Mouse (Mus musculus) C2C12 (cell line): ENCODE results near the gene Pnma1. TPM values are rescaled to one million over a fixed set of nuclear protein-coding genes. Genes with fewer than 3 reads are reported as not detected.

Experiments used
- H3K27me3 ChIP-seq: one replicate; pipeline ENCODE4 v1.6.1; 2011; ENCODE audit not compliant: control insufficient read depth, insufficient read depth, insufficient read length
- H3K36me3 ChIP-seq: one replicate; pipeline ENCODE4 v1.6.1; 2011; ENCODE audit not compliant: control insufficient read depth, insufficient read depth
- H3K4me3 ChIP-seq: one replicate; pipeline ENCODE4 v1.5.1; 2011; ENCODE audit warnings: mild to moderate bottlenecking, control low read depth; ENCODE audit not compliant: poor library complexity, insufficient read depth, severe bottlenecking
- H3K79me2 ChIP-seq: one replicate; pipeline ENCODE4 v1.6.1; 2011; ENCODE audit not compliant: control insufficient read depth, insufficient read depth
- H3K79me3 ChIP-seq: one replicate; pipeline ENCODE4 v1.6.1; 2011; ENCODE audit warnings: low read depth, control low read depth
- H3ac ChIP-seq: one replicate; pipeline ENCODE3; 2011; ENCODE audit warnings: low read depth; ENCODE audit not compliant: control insufficient read depth, insufficient read length
- CEBPB ChIP-seq: IDR thresholded peaks from one replicate; pipeline ENCODE4 v1.6.1; 2011; ENCODE audit warnings: low read depth, mild to moderate bottlenecking, control low read depth, moderate library complexity
- CTCF ChIP-seq: IDR thresholded peaks from one replicate; pipeline ENCODE4 v1.5.1; 2011; ENCODE audit not compliant: control insufficient read depth, insufficient read depth, insufficient read length
- FOSL1 ChIP-seq: IDR thresholded peaks from one replicate; pipeline ENCODE4 v1.8.0; 2011; ENCODE audit warnings: mild to moderate bottlenecking, low read length; ENCODE audit not compliant: poor library complexity, insufficient read depth, severe bottlenecking
- MAX ChIP-seq: IDR thresholded peaks from one replicate; pipeline ENCODE4 v1.6.1; 2011; ENCODE audit warnings: mild to moderate bottlenecking, control low read depth
- MYOD1 ChIP-seq: IDR thresholded peaks from one replicate; pipeline ENCODE4 v1.6.1; 2011; ENCODE audit warnings: low read depth; ENCODE audit not compliant: control insufficient read depth, insufficient read length
- MYOG ChIP-seq: IDR thresholded peaks from one replicate; pipeline ENCODE4 v1.6.1; 2011; ENCODE audit not compliant: control insufficient read depth, insufficient read length; ENCODE audit errors: extremely low read depth
- USF1 ChIP-seq: IDR thresholded peaks from one replicate; pipeline ENCODE4 v1.6.1; 2011; ENCODE audit warnings: low read depth, mild to moderate bottlenecking, control low read depth, moderate library complexity
- polyA plus RNA-seq: library from polyadenylated mRNA; unstranded; fragments of >200 nt; fragmentation: generic; extraction: Trizol; gene quantifications from one replicate; pipeline ENCODE4 v1.2.1, GENCODE M21; 2012; ENCODE audit warnings: missing spikeins

Pnma1 gene
- polyA plus RNA-seq, 1 experiment: 0.46 TPM

DNA sequence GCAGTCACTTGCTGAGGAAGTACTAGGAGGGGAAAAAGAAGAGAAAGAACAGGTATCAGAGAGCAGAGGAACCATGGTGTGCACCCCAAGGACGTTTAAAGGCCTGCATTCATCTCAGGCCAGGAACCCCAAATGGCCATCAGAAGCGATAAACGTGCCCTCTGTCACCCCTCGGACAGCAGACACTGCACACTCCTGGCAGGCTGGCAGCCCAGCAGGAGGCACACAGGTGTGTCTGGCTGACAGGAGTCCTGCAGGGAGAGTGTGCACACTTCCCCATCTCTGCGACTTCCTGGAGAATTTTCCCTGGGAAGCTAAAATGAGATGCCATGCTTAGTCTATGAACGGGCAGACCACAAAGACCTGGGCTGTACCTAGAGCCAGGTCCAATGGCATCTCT, 5.1 kb upstream of the Pnma1 start:
- no peak overlapping the region for H3K4me3 ChIP-seq
- H3K27me3 ChIP-seq: no peaks in the 10 kb centered on the region
- no peak for TF ChIP-seq MAX
- TF ChIP-seq MYOD1: no peak
- no peak for TF ChIP-seq FOSL1
- TF ChIP-seq USF1: no peak
- no peak for TF ChIP-seq MYOG
- TF ChIP-seq CEBPB: no peak
- TF ChIP-seq CTCF: no peak
- H3K79me3 ChIP-seq: no peaks in the 10 kb centered on the region
- no peak overlapping the region for H3ac ChIP-seq
- peaks cover 66% of the 10 kb centered on the region for H3K36me3 ChIP-seq
- H3K79me2 ChIP-seq: no peaks in the 10 kb centered on the region

DNA sequence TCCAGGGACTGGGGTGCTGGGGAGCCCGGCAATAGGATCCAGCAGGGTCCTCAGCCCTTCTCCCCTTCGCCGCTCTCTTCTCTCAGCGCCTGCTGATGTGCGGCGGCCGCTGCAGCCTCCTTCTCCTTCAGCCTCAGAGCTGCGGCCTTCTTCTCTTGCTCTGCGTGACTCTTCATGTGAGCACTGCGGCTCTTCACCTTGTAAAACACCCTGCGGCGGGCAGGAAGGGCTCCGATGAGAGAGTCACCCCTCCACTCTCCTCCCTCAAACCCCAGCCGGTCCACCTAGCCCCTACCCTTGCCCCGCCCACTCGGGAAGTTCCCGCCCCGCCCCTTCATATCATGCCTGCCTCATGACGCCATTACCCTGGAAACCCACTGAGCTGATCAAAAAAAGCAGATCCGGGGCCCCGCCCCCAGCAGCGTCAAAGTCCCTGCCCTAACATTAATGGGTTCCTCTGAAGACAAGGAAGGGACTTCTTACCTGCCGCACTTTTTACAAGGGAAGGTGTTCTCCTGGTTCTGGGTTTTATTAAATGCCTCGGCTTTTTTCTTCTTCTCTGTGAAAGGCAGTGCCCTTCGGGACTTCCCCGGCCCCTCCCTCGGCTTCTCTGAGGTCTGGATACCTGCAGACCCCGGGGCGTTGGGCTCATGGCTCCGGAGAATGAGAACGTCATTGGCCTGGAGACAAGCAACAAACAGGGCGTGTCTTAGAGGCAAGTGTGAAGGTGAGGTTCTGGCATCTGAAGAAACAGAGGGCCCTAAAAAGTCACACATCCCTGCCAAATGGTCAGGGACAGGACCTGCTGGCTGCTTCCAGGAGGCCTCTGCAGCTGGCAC, 4.3 kb upstream of the Pnma1 start:
- no peak overlapping the region for H3ac ChIP-seq
- H3K79me2 ChIP-seq: no peaks in the 10 kb centered on the region
- TF ChIP-seq MAX (no peak), CEBPB (no peak), CTCF (no peak), MYOG (no peak)
- no peak overlapping the region for H3K4me3 ChIP-seq
- H3K79me3 ChIP-seq: no peaks in the 10 kb centered on the region
- H3K36me3 ChIP-seq: peaks cover 62% of the 10 kb centered on the region
- H3K27me3 ChIP-seq: no peaks in the 10 kb centered on the region

DNA sequence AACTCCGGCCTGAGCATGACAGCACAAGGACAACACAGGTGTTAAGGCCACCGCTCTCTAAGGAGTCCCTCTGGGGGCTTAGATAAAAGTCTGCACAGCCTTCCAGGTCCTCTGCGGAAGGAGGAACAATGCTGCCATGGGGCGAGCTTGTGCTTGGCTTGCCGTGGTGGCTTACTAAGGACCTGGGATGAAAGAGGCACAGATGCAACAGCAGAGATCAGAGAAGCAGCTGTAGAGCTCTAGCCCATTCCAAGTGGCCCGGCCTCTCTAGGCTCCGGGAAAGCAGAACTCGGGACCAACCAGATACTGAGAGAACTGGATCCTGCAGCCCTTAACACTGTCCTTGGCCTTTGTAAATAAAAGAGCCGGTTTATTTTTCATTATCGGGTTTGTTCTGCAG, 3.6 kb upstream of the Pnma1 start:
- Histone ChIP-seq H3K79me3 (no peaks in the 10 kb centered on the region), H3ac (no peak overlapping the region), H3K79me2 (no peaks in the 10 kb centered on the region), H3K4me3 (no peak overlapping the region), H3K27me3 (no peaks in the 10 kb centered on the region), H3K36me3 (peaks cover 60% of the 10 kb centered on the region)
- TF ChIP-seq MYOD1 (no peak), MAX (no peak), USF1 (no peak), CTCF (no peak), MYOG (no peak), FOSL1 (no peak), CEBPB (no peak)

DNA sequence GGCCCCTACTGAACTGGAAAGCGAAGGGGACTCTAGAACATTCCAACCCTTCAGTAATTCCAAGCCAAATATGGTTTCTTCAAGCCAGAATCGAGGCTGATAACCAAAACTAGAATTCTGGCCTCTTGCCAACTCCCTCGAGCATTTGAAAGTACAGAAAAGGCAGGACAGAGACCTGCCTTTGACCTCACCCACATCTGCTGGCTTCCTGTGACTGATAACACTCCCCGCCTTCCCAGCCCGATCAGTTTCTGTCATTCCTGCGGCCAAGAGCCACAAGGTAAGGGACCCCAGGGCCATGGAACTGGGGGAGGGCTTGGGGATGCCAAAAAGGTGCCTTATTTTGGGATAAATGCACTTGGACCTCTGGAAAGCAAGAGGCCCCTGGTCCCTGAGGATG, 2.7 kb upstream of the Pnma1 start:
- no peak overlapping the region for H3K4me3 ChIP-seq
- no peaks in the 10 kb centered on the region for H3K27me3 ChIP-seq
- no peaks in the 10 kb centered on the region for H3K79me3 ChIP-seq
- H3K36me3 ChIP-seq: peaks cover 57% of the 10 kb centered on the region
- H3K79me2 ChIP-seq: no peaks in the 10 kb centered on the region
- H3ac ChIP-seq: no peak overlapping the region
- TF ChIP-seq MYOD1 (no peak), USF1 (no peak), FOSL1 (no peak), CTCF (no peak), MYOG (no peak), MAX (no peak), CEBPB (no peak)

DNA sequence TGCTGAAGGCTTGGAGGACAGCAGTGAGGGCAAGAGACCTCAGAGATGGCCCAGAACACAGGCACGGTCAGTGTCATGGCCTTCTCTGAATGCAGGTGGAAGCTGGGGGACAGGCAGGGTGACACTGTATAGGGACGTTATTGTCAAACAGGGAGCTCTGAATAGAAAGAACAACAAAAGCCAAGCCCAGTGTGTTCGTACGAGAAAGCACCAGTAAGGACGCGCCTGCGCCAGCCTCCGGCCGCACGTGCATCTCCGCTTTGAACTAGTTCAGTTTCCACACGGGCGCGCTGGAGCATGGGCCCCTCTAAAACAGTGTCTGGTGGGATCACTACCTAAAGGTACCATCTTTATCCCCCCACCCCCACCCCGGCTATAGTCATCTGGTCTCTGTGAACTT, 1.7 kb upstream of the Pnma1 start:
- Histone ChIP-seq H3ac (no peak overlapping the region), H3K27me3 (no peaks in the 10 kb centered on the region), H3K36me3 (peaks cover 48% of the 10 kb centered on the region), H3K79me2 (no peaks in the 10 kb centered on the region), H3K79me3 (no peaks in the 10 kb centered on the region), H3K4me3 (no peak overlapping the region)
- TF ChIP-seq MYOG (no peak), MAX (no peak), FOSL1 (no peak), CEBPB (no peak), CTCF (no peak), USF1 (no peak), MYOD1 (no peak)

DNA sequence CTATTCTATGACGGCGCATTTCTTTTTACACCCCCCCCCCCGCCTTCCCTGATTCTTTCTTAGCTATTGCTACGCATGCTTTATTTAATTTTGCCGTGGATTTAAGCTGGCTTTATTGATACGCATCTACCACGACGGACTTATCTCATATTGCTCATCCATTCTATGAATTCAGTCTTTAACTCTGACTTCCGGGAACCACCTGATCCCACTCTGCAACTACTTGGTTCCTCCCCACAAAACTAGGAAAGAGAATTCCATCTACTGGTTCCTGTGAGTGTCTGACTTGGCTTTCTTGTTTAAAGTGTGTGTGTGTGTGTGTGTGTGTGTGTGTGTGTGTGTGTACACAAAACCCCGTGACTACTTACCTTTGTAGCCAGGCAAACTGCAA, 328 bp upstream of the Pnma1 start:
- H3K27me3 ChIP-seq: no peaks in the 10 kb centered on the region
- no peak overlapping the region for H3ac ChIP-seq
- TF ChIP-seq MAX (no peak), CEBPB (no peak), MYOG (no peak), FOSL1 (no peak), USF1 (no peak), CTCF (no peak)
- H3K4me3 ChIP-seq: no peak overlapping the region
- peaks cover 42% of the 10 kb centered on the region for H3K36me3 ChIP-seq
- no peaks in the 10 kb centered on the region for H3K79me3 ChIP-seq
- no peaks in the 10 kb centered on the region for H3K79me2 ChIP-seq
